In the genomic region with DNA sequence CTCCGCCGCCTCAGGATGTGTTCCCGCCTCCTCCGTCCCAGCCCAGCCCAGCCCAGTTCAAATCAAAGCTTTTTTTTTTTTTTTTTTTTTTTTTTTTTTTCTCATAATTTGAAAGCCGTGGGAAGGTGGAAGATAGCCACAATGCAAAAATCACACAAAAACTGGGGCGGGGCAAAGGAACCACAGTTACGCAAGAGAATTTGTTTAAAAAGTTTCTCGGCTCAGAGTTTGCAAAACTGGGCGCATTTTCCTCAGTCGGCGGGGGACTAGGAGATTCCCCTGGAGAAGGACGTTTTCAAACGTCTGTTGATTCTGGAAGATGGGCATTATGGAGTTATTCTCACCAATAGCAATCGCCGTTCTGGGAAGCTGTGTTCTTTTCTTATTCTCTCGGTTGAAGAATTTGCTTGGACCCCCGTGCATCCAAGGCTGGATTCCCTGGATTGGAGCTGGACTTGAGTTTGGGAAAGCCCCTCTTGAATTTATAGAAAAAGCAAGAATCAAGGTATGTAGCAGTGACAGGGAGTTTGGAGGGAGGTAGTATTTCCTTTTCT, we compare ENCODE assay signal across 8 mouse cellular contexts. TPM values are rescaled to one million over a fixed set of nuclear protein-coding genes. Genes with fewer than 3 reads are reported as not detected.
DNase-seq lines count a peak whose midpoint lies in the region; ATAC-seq and TF ChIP-seq lines count a peak whose summit lies in the region.

TSS of gene Cyp39a1 (plus strand) at position 136 of the 554 bp plus-strand sequence.

- H3K9ac ChIP-seq in embryonic facial prominence, embryonic 12.5 days = peak within 1 kb of the TSS; percentile 74
- H3K9ac ChIP-seq in intestine, postnatal 0 days (ENCODE audit: low read depth, low read length) = peak within 1 kb of the TSS; percentile 53
- H3K9ac ChIP-seq in neural tube, embryonic 13.5 days = peak within 1 kb of the TSS; percentile 98

- TF ChIP-seq CTCF in lung, adult 2 months (IDR thresholded peaks at IDR 0.05; ENCODE audit: insufficient read depth, low read length) = no peak
- no peak for TF ChIP-seq CTCF in intestine, postnatal 0 days (IDR thresholded peaks at IDR 0.05; ENCODE audit: low read depth)

- no peak for DNase-seq in lung, adult 2 months
- no peak for DNase-seq in lung, postnatal 14 days
- DNase-seq in right cerebral cortex, postnatal 14 days = no peak
- DNase-seq in layer of hippocampus, postnatal 25 days (ENCODE audit: extremely low spot score in 1 of 2, low spot score in 1 of 2) = no peak
- DNase-seq in gastrocnemius, adult 8-10 months (ENCODE audit: low spot score in 2 of 2) = no peak

- WGBS in lung, adult 2 months = under 1% methylated on average over 17 of the region's 17 CpGs
- under 1% methylated on average over 17 of the region's 17 CpGs for WGBS in embryonic facial prominence, embryonic 12.5 days
- WGBS in intestine, postnatal 0 days = 0% methylated on average over 17 of the region's 17 CpGs
- WGBS in neural tube, embryonic 13.5 days = under 1% methylated on average over 17 of the region's 17 CpGs

- H3K4me2 ChIP-seq in embryonic facial prominence, embryonic 12.5 days (replicated peaks) = peak within 1 kb of the TSS; percentile 70
- H3K4me2 ChIP-seq in intestine, postnatal 0 days (replicated peaks; ENCODE audit: low read depth) = peak within 1 kb of the TSS; percentile 97
- peak within 1 kb of the TSS; percentile 71 for H3K4me2 ChIP-seq in neural tube, embryonic 13.5 days

- no peak for TF ChIP-seq POLR2A in lung, adult 2 months (IDR thresholded peaks at IDR 0.05; ENCODE audit: borderline replicate concordance, extremely low read depth, low read depth, low read length)

- H3K4me1 ChIP-seq in lung, adult 2 months (ENCODE audit: control insufficient read depth, insufficient read depth, low read length) = no peaks in the 10 kb centered on the region
- peaks cover 21% of the 10 kb centered on the region for H3K4me1 ChIP-seq in embryonic facial prominence, embryonic 12.5 days
- no peaks in the 10 kb centered on the region for H3K4me1 ChIP-seq in intestine, postnatal 0 days (replicated peaks; ENCODE audit: control insufficient read depth, insufficient read depth, low read length)
- H3K4me1 ChIP-seq in neural tube, embryonic 13.5 days (replicated peaks) = peaks cover 33% of the 10 kb centered on the region

- H3K4me3 ChIP-seq in lung, adult 2 months (replicated peaks; ENCODE audit: extremely low read depth, low read depth, low read length) = peak within 1 kb of the TSS; percentile 66
- H3K4me3 ChIP-seq in embryonic facial prominence, embryonic 12.5 days = peak within 1 kb of the TSS; percentile 82
- H3K4me3 ChIP-seq in intestine, postnatal 0 days (ENCODE audit: low read depth, low read length) = peak within 1 kb of the TSS; percentile 76
- peak within 1 kb of the TSS; percentile 92 for H3K4me3 ChIP-seq in neural tube, embryonic 13.5 days

- ATAC-seq in embryonic facial prominence, embryonic 12.5 days (ENCODE audit: insufficient number of reproducible peaks, insufficient read depth, low FRiP score, low TSS enrichment) = no peak; the same call in 1 of the 2 replicates
- no peak for ATAC-seq in intestine, postnatal 0 days
- 0 out of 2 replicates have a peak, but pooled peaks have one; percentile 2 for ATAC-seq in neural tube, embryonic 13.5 days (ENCODE audit: low read depth)

- no peaks in the 10 kb centered on the region for H3K27me3 ChIP-seq in embryonic facial prominence, embryonic 12.5 days
- no peaks in the 10 kb centered on the region for H3K27me3 ChIP-seq in intestine, postnatal 0 days (replicated peaks; ENCODE audit: control insufficient read depth, insufficient read depth, low read length)
- no peaks in the 10 kb centered on the region for H3K27me3 ChIP-seq in neural tube, embryonic 13.5 days

- peaks cover 10% of the 10 kb centered on the region for H3K36me3 ChIP-seq in embryonic facial prominence, embryonic 12.5 days
- no peaks in the 10 kb centered on the region for H3K36me3 ChIP-seq in intestine, postnatal 0 days (ENCODE audit: control insufficient read depth, insufficient read depth)
- peaks cover 18% of the 10 kb centered on the region for H3K36me3 ChIP-seq in neural tube, embryonic 13.5 days

- H3K27ac ChIP-seq in embryonic facial prominence, embryonic 12.5 days = peak within 1 kb of the TSS; percentile 67; the same call in 1 of the 2 replicates
- H3K27ac ChIP-seq in intestine, postnatal 0 days (ENCODE audit: low read depth, low read length) = no peak within 1 kb of the TSS
- peak within 1 kb of the TSS; percentile 81 for H3K27ac ChIP-seq in neural tube, embryonic 13.5 days (replicated peaks)

- H3K9me3 ChIP-seq in embryonic facial prominence, embryonic 12.5 days = no peaks in the 10 kb centered on the region
- no peaks in the 10 kb centered on the region for H3K9me3 ChIP-seq in intestine, postnatal 0 days (ENCODE audit: control insufficient read depth)
- no peaks in the 10 kb centered on the region for H3K9me3 ChIP-seq in neural tube, embryonic 13.5 days

RNA-seq across cellular contexts. Expression of gene Cyp39a1, which starts in this region (rescaled TPM):
- polyA plus RNA-seq in lung, adult 2 months (2012; rRNA removed) = 3.5 and 6.5 TPM in 2 replicates
- polyA plus RNA-seq in embryonic facial prominence, embryonic 12.5 days (2016; fragmentation: Nextera tagmentation; extraction: Ambion mirVana) = 29.1 and 31.3 TPM in 2 replicates
- polyA plus RNA-seq in intestine, postnatal 0 days (2015; fragmentation: Nextera tagmentation; extraction: Ambion mirVana) = 5.7 and 6.8 TPM in 2 replicates
- 13.2 TPM in 2 replicates for polyA plus RNA-seq in neural tube, embryonic 13.5 days (2015; fragmentation: Nextera tagmentation; extraction: Ambion mirVana)
- total RNA-seq in layer of hippocampus, postnatal 25 days (2021) = 1 to 10 TPM; 1.1 TPM
- 1 to 10 TPM; 2.7 to 3.5 (median 2.8) TPM for total RNA-seq in gastrocnemius, adult 8-10 months (2022)
